Mouse (Mus musculus) CH12.LX (cell line): ENCODE measurements around the gene Klc4. TPM values are rescaled to one million over a fixed set of nuclear protein-coding genes. Genes with fewer than 3 reads are reported as not detected.
A peak's percentile ranks its signal among the peaks of the same experiment; 100 is the strongest.

ENCODE experiments used
- DNase-seq: peaks from one replicate; pipeline ENCODE4 v3.0.0-alpha.2; 2013; ENCODE audit errors: extremely low read depth
- H3K27ac ChIP-seq: 2 replicates; pipeline ENCODE4 v1.5.1; 2012; ENCODE audit warnings: low read depth, mild to moderate bottlenecking, control low read depth, moderate library complexity; ENCODE audit not compliant: insufficient read depth
- H3K27me3 ChIP-seq: replicated peaks from 2 replicates; pipeline ENCODE3; 2012; ENCODE audit warnings: inconsistent platforms
- H3K36me3 ChIP-seq, 2 experiments: replicated peaks in 1 of 2; 2 replicates each; pipeline versions ENCODE3 to v1.6.1; 2012; ENCODE audit warnings: inconsistent platforms in 1 of 2, low read length in 1 of 2, mild to moderate bottlenecking in 1 of 2, mixed read lengths in 1 of 2, moderate library complexity in 1 of 2; ENCODE audit not compliant: control insufficient read depth in 1 of 2, insufficient read depth in 1 of 2
- H3K4me1 ChIP-seq, 2 experiments: 2 replicates each; pipeline ENCODE4 v1.6.1; 2012; ENCODE audit warnings: inconsistent platforms in 1 of 2, moderate library complexity in 1 of 2; ENCODE audit not compliant: insufficient read depth in 2 of 2, control insufficient read depth in 1 of 2
- H3K4me2 ChIP-seq: 2 replicates; pipeline ENCODE4 v1.6.1; 2012; ENCODE audit warnings: low read depth, mild to moderate bottlenecking, control low read depth; ENCODE audit not compliant: poor library complexity, insufficient read depth, severe bottlenecking
- H3K4me3 ChIP-seq, 3 experiments: fragments of 150-350 bp in 1 of 3; sonication (generic) in 1 of 3; replicated peaks in 1 of 3; 2 replicates each; pipeline versions ENCODE3 to v1.5.1; 2011 to 2012; ENCODE audit warnings: low read depth in 2 of 3, low read length in 2 of 3, mild to moderate bottlenecking in 2 of 3, moderate library complexity in 2 of 3, control low read depth in 1 of 3, improper control_type of control experiment in 1 of 3, inconsistent platforms in 1 of 3, mixed read lengths in 1 of 3; ENCODE audit not compliant: poor library complexity in 1 of 3
- H3K79me2 ChIP-seq: replicated peaks from 2 replicates; pipeline ENCODE4 v1.6.1; 2012; ENCODE audit warnings: mild to moderate bottlenecking, moderate library complexity; ENCODE audit not compliant: control insufficient read depth, poor library complexity, insufficient read depth, severe bottlenecking; ENCODE audit errors: extremely low read depth
- H3K9ac ChIP-seq: 2 replicates; pipeline ENCODE4 v1.6.1; 2012; ENCODE audit warnings: low read depth, mild to moderate bottlenecking, control low read depth, moderate library complexity; ENCODE audit not compliant: insufficient read depth
- H3K9me3 ChIP-seq: replicated peaks from 2 replicates; pipeline ENCODE3; 2012; ENCODE audit warnings: low read length, inconsistent platforms, mixed read lengths
- E2F4 ChIP-seq: IDR thresholded peaks from 2 replicates; pipeline ENCODE4 v1.6.1; 2011; ENCODE audit warnings: low read depth, low read length, improper control_type of control experiment; ENCODE audit not compliant: insufficient replicate concordance
- ELF1 ChIP-seq: IDR thresholded peaks from 2 replicates; pipeline ENCODE4 v1.6.1; 2014; ENCODE audit warnings: low read depth, mild to moderate bottlenecking, inconsistent platforms, low read length, improper control_type of control experiment
- ETS1 ChIP-seq: conservative IDR thresholded peaks from 2 replicates; pipeline ENCODE4 v1.6.1; 2012; ENCODE audit warnings: low read depth, mild to moderate bottlenecking, inconsistent platforms, low read length, improper control_type of control experiment, moderate library complexity
- IRF4 ChIP-seq: IDR thresholded peaks from 2 replicates; pipeline ENCODE4 v1.6.1; 2014; ENCODE audit warnings: low read depth, mild to moderate bottlenecking, inconsistent platforms, low read length, improper control_type of control experiment
- JUN ChIP-seq: IDR thresholded peaks from 2 replicates; pipeline ENCODE4 v1.6.1; 2011; ENCODE audit warnings: low read depth, mild to moderate bottlenecking, low read length, improper control_type of control experiment, moderate library complexity; ENCODE audit not compliant: insufficient read depth
- JUND ChIP-seq: conservative IDR thresholded peaks from 2 replicates; pipeline ENCODE4 v1.6.1; 2011; ENCODE audit warnings: low read depth, low read length, improper control_type of control experiment
- NELFE ChIP-seq: IDR thresholded peaks from 2 replicates; pipeline ENCODE4 v1.6.1; 2011; ENCODE audit warnings: low read depth, low read length, improper control_type of control experiment
- PAX5 ChIP-seq: IDR thresholded peaks from 2 replicates; pipeline ENCODE4 v1.6.1; 2012; ENCODE audit warnings: low read length, inconsistent platforms, mixed read lengths
- POLR2A ChIP-seq: IDR thresholded peaks from 2 replicates; pipeline ENCODE4 v1.6.1; 2011; ENCODE audit warnings: low read depth, mild to moderate bottlenecking, improper control_type of control experiment, low read length
- TBP ChIP-seq: conservative IDR thresholded peaks from 2 replicates; pipeline ENCODE4 v1.6.1; 2011; ENCODE audit warnings: low read depth, low read length, improper control_type of control experiment
- UBTF ChIP-seq: IDR thresholded peaks from 2 replicates; pipeline ENCODE4 v1.6.1; 2012; ENCODE audit warnings: low read depth, mild to moderate bottlenecking, inconsistent platforms, low read length, improper control_type of control experiment, moderate library complexity
- USF2 ChIP-seq: conservative IDR thresholded peaks from 2 replicates; pipeline ENCODE4 v1.6.1; 2011; ENCODE audit warnings: low read depth, low read length, improper control_type of control experiment
- ZC3H11A ChIP-seq: IDR thresholded peaks from 2 replicates; pipeline ENCODE4 v1.6.1; 2012; ENCODE audit warnings: low read depth, mild to moderate bottlenecking, inconsistent platforms, low read length, improper control_type of control experiment
- ZKSCAN1 ChIP-seq: IDR thresholded peaks from 2 replicates; pipeline ENCODE4 v1.6.1; 2012; ENCODE audit warnings: low read depth, inconsistent platforms, low read length, improper control_type of control experiment, borderline replicate concordance
- ZMIZ1 ChIP-seq: IDR thresholded peaks from 2 replicates; pipeline ENCODE4 v1.6.1; 2012; ENCODE audit warnings: low read depth, mild to moderate bottlenecking, inconsistent platforms, low read length, improper control_type of control experiment
- dilution Hi-C: fragments of 300-500 bp; cut with MboI; formaldehyde crosslinking; loops from 2 replicates; pipeline ENCODE4 v1.14.3; 2020; ENCODE audit warnings: low sequenced_read_pairs; ENCODE audit not compliant: extremely low pct_unique_long_range_greater_than_20kb, extremely low pct_ligation_motif_present
- in situ Hi-C: fragments of 300-500 bp; cut with MboI; formaldehyde crosslinking; loops from 3 replicates; pipeline ENCODE4 v1.14.3; 2019; ENCODE audit warnings: low sequenced_read_pairs, low pct_ligation_motif_present, low pct_unique_long_range_greater_than_20kb, mixed read lengths
- polyA plus RNA-seq: library from polyadenylated mRNA; unstranded; fragments of >175 nt; gene quantifications from 2 replicates; pipeline ENCODE4 v1.2.1, GENCODE M21; 2012; ENCODE audit warnings: low read depth; ENCODE audit not compliant: insufficient read length
- total RNA-seq, 2 experiments: library from RNA; depleted of rRNA; stranded (reverse); fragments of 300-350 nt in 1 of 2; fragments of >200 nt in 1 of 2; gene quantifications; 2 replicates each; pipeline ENCODE4 v1.2.3; 2012 to 2014

Klc4 gene
- total and polyA plus RNA-seq, 3 experiments: 6.6 to 10.7 (median 6.7) TPM

- TF ChIP-seq ETS1: no peak
- in situ Hi-C loops: loop anchor here (5.0 kb wide), 2 partner anchors 62 to 122 kb away; partner anchors contain the start of genes 2310039H08Rik and Pex6
- peaks cover 37 to 56% of the 10 kb centered on the region in 2 experiments for H3K36me3 ChIP-seq
These were observed 4.0 kb upstream of the Klc4 start for GRCm38 (mm10) chr17:46649811-46650210.

GRCm38 (mm10) chr17:46648436-46648835 lies 2.6 kb upstream of the Klc4 start:
- in situ Hi-C loops (no loop called here), dilution Hi-C loops (no loop called here)
- DNase-seq: no peak
- no peak overlapping the region for H3K4me2 ChIP-seq
- peaks cover 25 to 44% of the 10 kb centered on the region in 2 experiments for H3K36me3 ChIP-seq
- H3K4me1 ChIP-seq: peaks cover 12 to 64% of the 10 kb centered on the region in 2 experiments
- no peaks in the 10 kb centered on the region for H3K9me3 ChIP-seq
- peaks cover 28% of the 10 kb centered on the region for H3K79me2 ChIP-seq
- no peak overlapping the region for H3K4me3 ChIP-seq
- no peak overlapping the region for H3K9ac ChIP-seq
- H3K27ac ChIP-seq: no peak overlapping the region
- TF ChIP-seq ELF1: no peak
- TF ChIP-seq JUND: no peak
- TF ChIP-seq ETS1: no peak
- TF ChIP-seq UBTF: no peak
- TF ChIP-seq IRF4: no peak
- TF ChIP-seq PAX5: no peak
- no peak for TF ChIP-seq NELFE
- no peak for TF ChIP-seq ZC3H11A
- no peak for TF ChIP-seq E2F4
- TF ChIP-seq USF2: no peak
- TF ChIP-seq ZMIZ1: no peak
- no peak for TF ChIP-seq ZKSCAN1
- no peak for TF ChIP-seq POLR2A
- no peak for TF ChIP-seq TBP
- TF ChIP-seq JUN: no peak
- H3K27me3 ChIP-seq: no peaks in the 10 kb centered on the region

More at GRCm38 (mm10) chr17:46649811-46650210, 4.0 kb upstream of the Klc4 start:
- dilution Hi-C loops: no loop called here
- no peaks in the 10 kb centered on the region for H3K27me3 ChIP-seq
- peak overlapping the region; percentile 53 for H3K27ac ChIP-seq
- peak overlapping the region; percentile 38 to 84 (median 46) for H3K4me3 ChIP-seq
- H3K9ac ChIP-seq: peak overlapping the region; percentile 44; the same call in 1 of the 2 replicates
- peaks cover 28% of the 10 kb centered on the region for H3K79me2 ChIP-seq
- DNase-seq: no peak
- H3K4me1 ChIP-seq: peaks cover 9 to 56% of the 10 kb centered on the region in 2 experiments
- peaks cover 5% of the 10 kb centered on the region for H3K9me3 ChIP-seq
- H3K4me2 ChIP-seq: peak overlapping the region; percentile 4
